Mouse (Mus musculus): ENCODE measurements around the gene Ntrk2. TPM values are rescaled to one million over a fixed set of nuclear protein-coding genes. Genes with fewer than 3 reads are reported as not detected.

Gene Ntrk2
- polyA plus RNA-seq, 1 experiment from 2014 or later, result 35.8 TPM

- no peaks in the 10 kb centered on the region; the same call in 1 of the 2 replicates for H3K9me3 ChIP-seq (ENCODE audit: control insufficient read depth, low read length)
- peaks cover 5% of the 10 kb centered on the region; the same call in 1 of the 2 replicates for H3K4me1 ChIP-seq (ENCODE audit: control insufficient read depth, insufficient read depth, low read length)
- peaks cover 7% of the 10 kb centered on the region for H3K27me3 ChIP-seq (ENCODE audit: control insufficient read depth, insufficient read depth, low read length)
- H3K36me3 ChIP-seq (ENCODE audit: control insufficient read depth, insufficient read depth, low read length), result no peaks in the 10 kb centered on the region
- ATAC-seq (ENCODE audit: low FRiP score) (no peak), DNase-seq (ENCODE audit: low spot score, missing footprints) (no peak)
- H3K27ac ChIP-seq (ENCODE audit: low read depth, low read length), result no peak overlapping the region
- H3K9ac ChIP-seq (ENCODE audit: low read length), result no peak overlapping the region
- no peak overlapping the region for H3K4me3 ChIP-seq (ENCODE audit: low read depth, low read length)
- 43% methylated on average over 1 of the region's 1 CpGs for WGBS
- H3K4me2 ChIP-seq, result no peak overlapping the region
Observed at GRCm38 (mm10) chr13:58803882-58804281, 2.5 kb upstream of the Ntrk2 start.

GRCm38 (mm10) chr13:58805833-58806232 is 536 bp upstream of the Ntrk2 start:
- 82% methylated on average over 11 of the region's 11 CpGs for WGBS
- no peaks in the 10 kb centered on the region for H3K36me3 ChIP-seq (ENCODE audit: control insufficient read depth, insufficient read depth, low read length)
- DNase-seq (ENCODE audit: low spot score, missing footprints) (no peak), ATAC-seq (ENCODE audit: low FRiP score) (no peak)
- H3K27ac ChIP-seq (ENCODE audit: low read depth, low read length), result no peak overlapping the region
- no peak overlapping the region for H3K9ac ChIP-seq (ENCODE audit: low read length)
- H3K4me2 ChIP-seq, result peak overlapping the region; percentile 98; the same call in 1 of the 2 replicates
- H3K4me1 ChIP-seq (ENCODE audit: control insufficient read depth, insufficient read depth, low read length), result peaks cover 13% of the 10 kb centered on the region
- H3K9me3 ChIP-seq (ENCODE audit: control insufficient read depth, low read length), result no peaks in the 10 kb centered on the region; the same call in 1 of the 2 replicates
- H3K27me3 ChIP-seq (ENCODE audit: control insufficient read depth, insufficient read depth, low read length), result peaks cover 11% of the 10 kb centered on the region
- no peak overlapping the region for H3K4me3 ChIP-seq (ENCODE audit: low read depth, low read length)

GRCm38 (mm10) chr13:58806896-58807628 is 693 bp downstream of the Ntrk2 start:
- no peaks in the 10 kb centered on the region for H3K36me3 ChIP-seq (ENCODE audit: control insufficient read depth, insufficient read depth, low read length)
- WGBS, result under 1% methylated on average over 34 of the region's 34 CpGs

DNA sequence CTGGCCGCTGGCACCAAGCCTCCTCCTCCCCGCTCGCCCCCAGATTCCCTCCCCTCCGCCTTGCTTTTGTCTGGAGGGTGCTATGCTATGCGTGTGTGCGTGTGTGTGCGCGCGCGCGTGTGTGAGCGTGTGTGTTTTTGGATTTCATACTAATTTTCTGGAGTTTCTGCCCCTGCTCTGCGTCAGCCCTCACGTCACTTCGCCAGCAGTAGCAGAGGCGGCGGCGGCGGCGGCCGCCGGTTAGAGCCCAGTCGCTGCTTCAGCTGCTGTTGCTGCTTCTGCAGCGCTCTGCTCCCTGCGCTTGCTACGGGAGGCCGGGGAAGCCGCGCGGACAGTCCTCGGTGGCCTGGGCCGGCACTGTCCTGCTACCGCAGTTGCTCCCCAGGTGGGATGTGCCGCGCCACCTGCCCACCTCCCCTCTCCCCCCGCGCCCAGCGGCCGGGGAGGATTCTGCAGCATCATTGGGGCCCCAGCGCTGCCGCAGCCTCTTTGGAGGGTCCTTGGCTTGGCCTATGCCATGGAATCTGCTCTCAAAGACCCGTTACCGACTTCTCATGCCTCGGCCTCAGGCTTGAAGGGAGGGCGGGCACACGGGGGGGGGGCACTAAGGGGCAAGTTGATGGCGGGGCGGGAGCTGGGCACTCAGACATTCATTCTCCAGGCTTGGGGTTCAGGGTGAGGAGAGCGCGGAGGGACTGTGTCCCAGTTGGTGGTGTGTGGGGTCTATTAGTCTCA is 1.4 kb downstream of the Ntrk2 start:
- Histone ChIP-seq H3K9ac (ENCODE audit: low read length) (peak overlapping the region; percentile 78), H3K4me1 (ENCODE audit: control insufficient read depth, insufficient read depth, low read length) (peaks cover 13% of the 10 kb centered on the region), H3K4me2 (peak overlapping the region; percentile 98), H3K9me3 (ENCODE audit: control insufficient read depth, low read length) (no peaks in the 10 kb centered on the region; the same call in 1 of the 2 replicates), H3K36me3 (ENCODE audit: control insufficient read depth, insufficient read depth, low read length) (no peaks in the 10 kb centered on the region), H3K27ac (ENCODE audit: low read depth, low read length) (no peak overlapping the region), H3K4me3 (ENCODE audit: low read depth, low read length) (peak overlapping the region; percentile 67), H3K27me3 (ENCODE audit: control insufficient read depth, insufficient read depth, low read length) (peaks cover 11% of the 10 kb centered on the region)
- WGBS, result under 1% methylated on average over 50 of the region's 50 CpGs
- ATAC-seq (ENCODE audit: low FRiP score) (peak; percentile 62), DNase-seq (ENCODE audit: low spot score, missing footprints) (peak; percentile 97)

More at GRCm38 (mm10) chr13:58806896-58807628, 693 bp downstream of the Ntrk2 start:
- Histone ChIP-seq H3K4me2 (peak overlapping the region; percentile 98), H3K4me1 (ENCODE audit: control insufficient read depth, insufficient read depth, low read length) (peaks cover 13% of the 10 kb centered on the region), H3K9me3 (ENCODE audit: control insufficient read depth, low read length) (no peaks in the 10 kb centered on the region; the same call in 1 of the 2 replicates), H3K4me3 (ENCODE audit: low read depth, low read length) (peak overlapping the region; percentile 67), H3K9ac (ENCODE audit: low read length) (peak overlapping the region; percentile 78), H3K27ac (ENCODE audit: low read depth, low read length) (no peak overlapping the region), H3K27me3 (ENCODE audit: control insufficient read depth, insufficient read depth, low read length) (peaks cover 11% of the 10 kb centered on the region)
- ATAC-seq (ENCODE audit: low FRiP score) (peak; percentile 3), DNase-seq (ENCODE audit: low spot score, missing footprints) (peak; percentile 97)

DNA sequence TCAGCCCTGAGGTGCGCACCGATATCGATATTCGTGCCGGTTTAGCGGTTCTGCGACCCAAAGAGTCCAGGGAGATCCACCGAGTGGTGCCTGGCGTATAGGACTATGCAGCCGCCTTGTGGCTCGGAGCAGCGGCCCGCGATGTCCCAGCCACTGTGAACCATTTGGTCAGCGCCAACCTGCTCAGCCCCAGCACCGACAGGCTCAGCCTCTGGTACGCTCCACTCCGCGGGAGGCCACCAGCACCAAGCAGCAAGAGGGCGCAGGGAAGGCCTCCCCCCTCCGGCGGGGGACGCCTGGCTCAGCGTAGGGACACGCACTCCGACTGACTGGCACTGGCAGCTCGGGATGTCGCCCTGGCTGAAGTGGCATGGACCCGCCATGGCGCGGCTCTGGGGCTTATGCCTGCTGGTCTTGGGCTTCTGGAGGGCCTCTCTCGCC is 2.0 kb downstream of the Ntrk2 start:
- DNase-seq (ENCODE audit: low spot score, missing footprints) (peak; percentile 95), ATAC-seq (ENCODE audit: low FRiP score) (peak; percentile 50)
- Histone ChIP-seq H3K9me3 (ENCODE audit: control insufficient read depth, low read length) (no peaks in the 10 kb centered on the region; the same call in 1 of the 2 replicates), H3K4me3 (ENCODE audit: low read depth, low read length) (peak overlapping the region; percentile 67), H3K9ac (ENCODE audit: low read length) (peak overlapping the region; percentile 78), H3K27ac (ENCODE audit: low read depth, low read length) (no peak overlapping the region), H3K36me3 (ENCODE audit: control insufficient read depth, insufficient read depth, low read length) (no peaks in the 10 kb centered on the region), H3K4me2 (peak overlapping the region; percentile 98), H3K27me3 (ENCODE audit: control insufficient read depth, insufficient read depth, low read length) (peaks cover 11% of the 10 kb centered on the region), H3K4me1 (ENCODE audit: control insufficient read depth, insufficient read depth, low read length) (peaks cover 13% of the 10 kb centered on the region)
- 1% methylated on average over 32 of the region's 32 CpGs for WGBS

DNA sequence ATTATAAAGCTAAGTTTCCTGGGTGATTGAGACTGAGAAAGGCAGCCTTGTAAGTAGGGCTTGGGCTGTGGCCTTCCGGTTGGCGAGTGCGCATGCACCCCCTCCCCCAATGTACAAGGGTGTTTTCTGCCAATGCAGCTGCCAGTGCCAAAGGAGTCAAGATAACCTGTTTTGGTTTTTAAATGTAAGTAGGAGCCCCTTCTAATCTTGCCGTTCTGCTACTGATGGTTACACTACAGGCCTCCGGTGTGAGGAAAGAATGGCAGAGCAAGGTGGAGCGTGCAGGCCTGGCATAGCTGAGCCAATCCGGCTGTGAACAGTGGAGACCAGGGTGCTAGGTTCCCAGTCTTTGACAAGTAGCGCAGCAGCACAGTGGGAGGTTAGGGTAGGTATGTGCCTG is 3.6 kb downstream of the Ntrk2 start:
- Histone ChIP-seq H3K9me3 (ENCODE audit: control insufficient read depth, low read length) (no peaks in the 10 kb centered on the region), H3K27ac (ENCODE audit: low read depth, low read length) (no peak overlapping the region), H3K4me1 (ENCODE audit: control insufficient read depth, insufficient read depth, low read length) (peaks cover 13% of the 10 kb centered on the region), H3K36me3 (ENCODE audit: control insufficient read depth, insufficient read depth, low read length) (no peaks in the 10 kb centered on the region; the same call in 1 of the 2 replicates), H3K9ac (ENCODE audit: low read length) (no peak overlapping the region; the same call in 1 of the 2 replicates), H3K4me3 (ENCODE audit: low read depth, low read length) (peak overlapping the region; percentile 67), H3K4me2 (peak overlapping the region; percentile 98), H3K27me3 (ENCODE audit: control insufficient read depth, insufficient read depth, low read length) (peaks cover 11% of the 10 kb centered on the region)
- 69% methylated on average over 8 of the region's 8 CpGs for WGBS
- no peak for ATAC-seq (ENCODE audit: low FRiP score)
- peak; percentile 83 for DNase-seq (ENCODE audit: low spot score, missing footprints)

DNA sequence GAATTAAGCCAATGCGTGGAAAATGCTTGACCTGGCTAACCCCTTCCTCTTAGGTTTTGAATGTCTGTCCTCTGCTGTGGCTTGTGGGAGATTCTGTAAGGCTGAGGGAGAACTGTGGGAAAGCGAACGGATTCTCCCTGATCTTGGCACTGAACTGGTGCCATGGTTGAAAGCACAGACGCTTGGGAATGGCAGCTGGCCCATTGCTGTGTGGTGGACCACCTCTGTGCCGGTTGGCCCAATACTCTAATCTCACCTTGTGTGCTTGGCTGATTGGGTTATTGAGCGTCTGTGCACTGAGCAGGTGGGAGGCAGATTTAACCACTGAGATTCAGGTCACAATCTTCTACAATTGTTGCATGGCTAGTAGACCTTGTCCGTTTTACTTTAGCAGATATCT is 18.4 kb downstream of the Ntrk2 start:
- Histone ChIP-seq H3K36me3 (ENCODE audit: control insufficient read depth, insufficient read depth, low read length) (no peaks in the 10 kb centered on the region), H3K27me3 (ENCODE audit: control insufficient read depth, insufficient read depth, low read length) (no peaks in the 10 kb centered on the region), H3K9ac (ENCODE audit: low read length) (no peak overlapping the region), H3K4me1 (ENCODE audit: control insufficient read depth, insufficient read depth, low read length) (peaks cover 5% of the 10 kb centered on the region; the same call in 1 of the 2 replicates), H3K4me3 (ENCODE audit: low read depth, low read length) (no peak overlapping the region), H3K9me3 (ENCODE audit: control insufficient read depth, low read length) (no peaks in the 10 kb centered on the region; the same call in none of the 2 replicates), H3K4me2 (no peak overlapping the region), H3K27ac (ENCODE audit: low read depth, low read length) (no peak overlapping the region)
- DNase-seq (ENCODE audit: low spot score, missing footprints) (no peak), ATAC-seq (ENCODE audit: low FRiP score) (no peak)
- WGBS, result 85% methylated on average over 7 of the region's 7 CpGs

DNA sequence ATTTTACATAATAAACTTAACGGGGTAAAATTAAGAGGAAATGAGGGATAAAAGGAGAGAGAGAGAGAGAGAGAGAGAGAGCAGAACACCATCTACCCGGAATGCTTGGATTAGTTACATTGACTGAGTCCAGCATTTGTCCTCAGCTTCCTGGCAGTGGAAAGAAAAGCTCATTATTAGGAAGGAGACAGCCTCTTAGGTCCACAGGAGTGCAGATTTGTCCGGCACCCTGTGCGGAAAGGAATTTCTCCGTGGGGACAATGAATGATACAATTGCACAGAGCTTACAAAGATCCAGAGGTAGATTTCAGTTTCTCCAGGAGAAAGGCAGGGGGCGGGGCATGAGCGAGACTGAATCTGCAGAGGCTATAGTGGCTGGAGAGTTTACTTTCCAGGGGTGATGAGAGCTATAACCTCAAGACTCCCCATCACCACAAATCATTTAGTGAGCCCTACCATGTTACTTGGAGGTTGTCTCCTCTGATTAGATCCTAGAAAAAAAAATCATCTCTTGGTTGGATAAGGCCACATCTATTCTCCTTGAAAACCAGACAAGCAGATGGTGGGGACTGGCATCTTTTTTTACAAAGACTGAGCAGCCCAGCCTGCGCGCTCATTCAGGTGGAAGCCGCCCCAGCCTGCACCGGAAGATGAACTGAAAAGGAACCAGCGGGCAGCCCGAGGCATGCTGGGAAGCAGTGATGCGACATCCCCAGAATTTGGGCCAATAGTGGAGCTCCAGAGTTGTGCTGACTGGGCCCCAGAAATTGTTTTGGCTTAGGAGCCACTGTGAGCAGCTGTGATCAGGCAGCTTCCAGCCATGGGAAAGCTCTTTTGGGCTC is 20.2 kb downstream of the Ntrk2 start:
- peaks cover 6% of the 10 kb centered on the region for H3K4me1 ChIP-seq (ENCODE audit: control insufficient read depth, insufficient read depth, low read length)
- ATAC-seq (ENCODE audit: low FRiP score) (no peak), DNase-seq (ENCODE audit: low spot score, missing footprints) (peak; percentile 84)
- H3K4me3 ChIP-seq (ENCODE audit: low read depth, low read length), result no peak overlapping the region
- 38% methylated on average over 14 of the region's 14 CpGs for WGBS
- no peak overlapping the region for H3K4me2 ChIP-seq
- H3K27me3 ChIP-seq (ENCODE audit: control insufficient read depth, insufficient read depth, low read length), result no peaks in the 10 kb centered on the region
- H3K27ac ChIP-seq (ENCODE audit: low read depth, low read length), result no peak overlapping the region
- no peaks in the 10 kb centered on the region; the same call in none of the 2 replicates for H3K9me3 ChIP-seq (ENCODE audit: control insufficient read depth, low read length)
- H3K9ac ChIP-seq (ENCODE audit: low read length), result no peak overlapping the region
- no peaks in the 10 kb centered on the region for H3K36me3 ChIP-seq (ENCODE audit: control insufficient read depth, insufficient read depth, low read length)
